Mouse (Mus musculus) liver, embryonic 14.5 days (tissue): ENCODE results near the gene Dnajc22. TPM values are rescaled to one million over a fixed set of nuclear protein-coding genes. Genes with fewer than 3 reads are reported as not detected.

Source experiments
- ATAC-seq: fragments of 200-750 bp; cut with Nextera tagmentation; 2 replicates; pipeline ENCODE4 v1.8.0; 2017; ENCODE audit warnings: moderate number of reproducible peaks, mild to moderate bottlenecking, moderate library complexity; ENCODE audit not compliant: insufficient read depth
- DNase-seq, 3 experiments: peaks; one replicate each; pipeline ENCODE4 v3.0.0-alpha.2; 2012 to 2013; ENCODE audit warnings: low read depth in 3 of 3, low spot score in 3 of 3
- H3K27ac ChIP-seq: fragments of 300-500 bp; sonication (generic); 2 replicates; pipeline ENCODE4 v1.5.1; 2014; ENCODE audit warnings: moderate library complexity, mild to moderate bottlenecking, control low read depth, inconsistent platforms
- H3K27me3 ChIP-seq: fragments of 300-500 bp; sonication (generic); 2 replicates; pipeline ENCODE4 v1.6.1; 2014; ENCODE audit warnings: mild to moderate bottlenecking, low read length, moderate library complexity; ENCODE audit not compliant: control insufficient read depth, insufficient read depth
- H3K36me3 ChIP-seq: fragments of 300-500 bp; sonication (generic); replicated peaks from 2 replicates; pipeline ENCODE4 v1.6.1; 2014; ENCODE audit warnings: low read depth; ENCODE audit not compliant: control insufficient read depth, insufficient read depth
- H3K4me1 ChIP-seq, 2 experiments: fragments of 200-500 bp in 1 of 2; fragments of 300-500 bp in 1 of 2; sonication (generic) in 1 of 2; replicated peaks; 2 replicates each; pipeline ENCODE4 v1.6.1; 2012 to 2014; ENCODE audit warnings: antibody characterized with exemption in 1 of 2, inconsistent platforms in 1 of 2, low read length in 1 of 2; ENCODE audit not compliant: control insufficient read depth in 2 of 2, insufficient read depth in 2 of 2
- H3K4me2 ChIP-seq: fragments of 300-500 bp; sonication (generic); 2 replicates; pipeline ENCODE4 v1.6.1; 2014; ENCODE audit warnings: low read depth, mild to moderate bottlenecking, control low read depth, moderate library complexity
- H3K4me3 ChIP-seq, 2 experiments: fragments of 200-500 bp in 1 of 2; fragments of 300-500 bp in 1 of 2; sonication (generic) in 1 of 2; 2 replicates each; pipeline ENCODE4 v1.5.1; 2012 to 2014; ENCODE audit warnings: low read depth in 2 of 2, low read length in 2 of 2, mild to moderate bottlenecking in 2 of 2, control low read depth in 1 of 2, inconsistent platforms in 1 of 2, moderate library complexity in 1 of 2; ENCODE audit not compliant: insufficient read depth in 1 of 2
- H3K9ac ChIP-seq: fragments of 300-500 bp; sonication (generic); replicated peaks from 2 replicates; pipeline ENCODE4 v1.6.1; 2014; ENCODE audit warnings: mild to moderate bottlenecking, control low read depth, moderate library complexity
- H3K9me3 ChIP-seq: fragments of 300-500 bp; sonication (generic); 2 replicates; pipeline ENCODE4 v1.6.1; 2016; ENCODE audit warnings: low read length, mixed read lengths; ENCODE audit not compliant: control insufficient read depth
- CTCF ChIP-seq: IDR thresholded peaks from 2 replicates; pipeline ENCODE4 v1.5.1; 2016; ENCODE audit warnings: antibody characterized with exemption, low read depth, control low read depth
- EP300 ChIP-seq: IDR thresholded peaks from 2 replicates; pipeline ENCODE4 v1.6.1; 2016; ENCODE audit warnings: antibody characterized with exemption, low read depth
- WGBS: fragments of 180-500 bp; shearing (Covaris S2); extraction: QIAGEN DNeasy Blood & Tissue Kit; methylation state at CpG from one replicate; pipeline ENCODE4 v1.1.7; 2014; ENCODE audit not compliant: insufficient replicate concordance; 5-methylcytosine and 5-hydroxymethylcytosine counted together
- polyA plus RNA-seq, 2 experiments: library from polyadenylated mRNA; depleted of rRNA in 1 of 2; stranded (reverse) in 1 of 2; unstranded in 1 of 2; fragments of >200 nt; fragmentation: Nextera tagmentation in 1 of 2; extraction: Ambion mirVana in 1 of 2; gene quantifications; 2 replicates each; pipeline versions ENCODE4 v1.2.1 to v1.2.3; 2012 to 2014

Gene Dnajc22
- polyA plus RNA-seq, 2 experiments = 11.4 to 11.6 TPM

GRCm38 (mm10) chr15:99055040-99055439 is 37.9 kb upstream of the Dnajc22 start, which contains the start of gene Prph:
Prph (plus strand) TSS chr15:99055174.
- Histone ChIP-seq H3K36me3 (no peaks in the 10 kb centered on the region), H3K9ac (no peak within 1 kb of the TSS), H3K27ac (no peak within 1 kb of the TSS), H3K4me3 (peak within 1 kb of the TSS in 1 of 2 experiments; percentile 2; a peak in 1 of 4 replicates), H3K4me1 (no peaks in the 10 kb centered on the region), H3K9me3 (no peaks in the 10 kb centered on the region), H3K4me2 (peak within 1 kb of the TSS; percentile 18), H3K27me3 (peaks cover 67% of the 10 kb centered on the region)
- WGBS = 4% methylated on average over 26 of the region's 30 CpGs
- DNase-seq (no peak), ATAC-seq (0 out of 2 replicates have a peak, but pooled peaks have one; percentile 13)
- TF ChIP-seq CTCF = no peak
- no peak for TF ChIP-seq EP300

- WGBS = 0% methylated on average over 34 of the region's 37 CpGs
- H3K27me3 ChIP-seq = peaks cover 67% of the 10 kb centered on the region
- no peaks in the 10 kb centered on the region for H3K36me3 ChIP-seq
- DNase-seq = no peak
- TF ChIP-seq EP300 (no peak), CTCF (no peak)
- H3K4me2 ChIP-seq = peak overlapping the region; percentile 18
- H3K9ac ChIP-seq = no peak overlapping the region
- peak overlapping the region in 1 of 2 experiments; percentile 2; a peak in 1 of 4 replicates for H3K4me3 ChIP-seq
- no peaks in the 10 kb centered on the region for H3K4me1 ChIP-seq
- 0 out of 2 replicates have a peak, but pooled peaks have one; percentile 28 for ATAC-seq
- H3K27ac ChIP-seq = no peak overlapping the region
- no peaks in the 10 kb centered on the region for H3K9me3 ChIP-seq
Observed at GRCm38 (mm10) chr15:99055511-99055961, 37.4 kb upstream of the Dnajc22 start.

- no peak overlapping the region for H3K4me3 ChIP-seq
- ATAC-seq (no peak), DNase-seq (peak in 2 of 3 experiments; percentile 36)
- H3K27ac ChIP-seq = no peak overlapping the region
- H3K36me3 ChIP-seq = no peaks in the 10 kb centered on the region
- no peak overlapping the region for H3K9ac ChIP-seq
- WGBS = 9% methylated on average over 14 of the region's 14 CpGs
- no peaks in the 10 kb centered on the region for H3K9me3 ChIP-seq
- no peak overlapping the region for H3K4me2 ChIP-seq
- no peaks in the 10 kb centered on the region for H3K4me1 ChIP-seq
- TF ChIP-seq EP300 (no peak), CTCF (peak; percentile 87)
- H3K27me3 ChIP-seq = peaks cover 67% of the 10 kb centered on the region
Observed at GRCm38 (mm10) chr15:99056332-99056731, 36.6 kb upstream of the Dnajc22 start.

- Histone ChIP-seq H3K4me1 (no peaks in the 10 kb centered on the region), H3K27ac (no peak overlapping the region), H3K27me3 (no peaks in the 10 kb centered on the region; the same call in 1 of the 2 replicates), H3K4me2 (no peak overlapping the region), H3K9me3 (no peaks in the 10 kb centered on the region), H3K36me3 (no peaks in the 10 kb centered on the region), H3K9ac (no peak overlapping the region), H3K4me3 (no peak overlapping the region)
- TF ChIP-seq EP300 (no peak), CTCF (no peak)
- ATAC-seq = no peak
- no peak for DNase-seq
- WGBS = 60% methylated on average over 12 of the region's 12 CpGs
Observed at GRCm38 (mm10) chr15:99065557-99066165, 27.3 kb upstream of the Dnajc22 start.

GRCm38 (mm10) chr15:99071988-99072387 is 21.0 kb upstream of the Dnajc22 start:
- H3K4me2 ChIP-seq = no peak overlapping the region
- H3K9ac ChIP-seq = no peak overlapping the region
- peaks cover 10% of the 10 kb centered on the region in 2 experiments; a peak in 3 of 4 replicates for H3K4me1 ChIP-seq
- ATAC-seq (no peak), DNase-seq (no peak)
- 0 out of 2 replicates have a peak, but pooled peaks have one; percentile 34 for TF ChIP-seq CTCF
- TF ChIP-seq EP300 = no peak
- H3K9me3 ChIP-seq = no peaks in the 10 kb centered on the region
- H3K27ac ChIP-seq = no peak overlapping the region
- no peaks in the 10 kb centered on the region; the same call in 1 of the 2 replicates for H3K27me3 ChIP-seq
- peaks cover 3% of the 10 kb centered on the region for H3K36me3 ChIP-seq
- 35% methylated on average over 1 of the region's 1 CpGs for WGBS
- H3K4me3 ChIP-seq = no peak overlapping the region
